Mouse (Mus musculus) heart, embryonic 11.5 days (tissue): ENCODE measurements at regions not wholly inside any gene's neighbourhood (a gene's known extent, or its start where the extent isn't known, plus 50 kb on each side); places are given as distances from the start of the nearest gene placed in this dataset.
A peak's percentile ranks its signal among the peaks of the same experiment; 100 is the strongest.

ENCODE experiments used
- ATAC-seq: fragments of 200-750 bp; cut with Nextera tagmentation; replicated peaks from 2 replicates; pipeline ENCODE4 v1.8.0; 2017; ENCODE audit warnings: moderate library complexity; ENCODE audit not compliant: insufficient number of reproducible peaks, low FRiP score, low TSS enrichment
- H3K27ac ChIP-seq: fragments of 300-500 bp; sonication (generic); 2 replicates; pipeline ENCODE4 v1.5.1; 2014; ENCODE audit warnings: mild to moderate bottlenecking, low read depth, low read length
- H3K27me3 ChIP-seq: fragments of 300-500 bp; sonication (generic); 2 replicates; pipeline ENCODE4 v1.6.1; 2014; ENCODE audit warnings: mild to moderate bottlenecking, low read length, mixed read lengths; ENCODE audit not compliant: control insufficient read depth, insufficient read depth
- H3K36me3 ChIP-seq: fragments of 300-500 bp; sonication (generic); 2 replicates; pipeline ENCODE4 v1.6.1; 2014; ENCODE audit warnings: mild to moderate bottlenecking, low read length, moderate library complexity, mixed read lengths; ENCODE audit not compliant: control insufficient read depth, insufficient read depth
- H3K4me1 ChIP-seq: fragments of 300-500 bp; sonication (generic); 2 replicates; pipeline ENCODE4 v1.6.1; 2014; ENCODE audit warnings: low read length; ENCODE audit not compliant: control insufficient read depth, insufficient read depth
- H3K4me2 ChIP-seq: fragments of 300-500 bp; sonication (generic); 2 replicates; pipeline ENCODE4 v1.6.1; 2014; ENCODE audit warnings: mild to moderate bottlenecking, moderate library complexity
- H3K4me3 ChIP-seq: fragments of 300-500 bp; sonication (generic); 2 replicates; pipeline ENCODE4 v1.5.1; 2014; ENCODE audit warnings: low read depth, low read length
- H3K9ac ChIP-seq: fragments of 300-500 bp; sonication (generic); 2 replicates; pipeline ENCODE4 v1.6.1; 2014; ENCODE audit warnings: mild to moderate bottlenecking, low read depth, low read length, moderate library complexity
- H3K9me3 ChIP-seq: fragments of 300-500 bp; sonication (generic); replicated peaks from 2 replicates; pipeline ENCODE4 v1.6.1; 2016; ENCODE audit warnings: low read length; ENCODE audit not compliant: control insufficient read depth
- whole genome bisulfite sequencing: fragments of 180-500 bp; shearing (Covaris S2); extraction: QIAGEN DNeasy Blood & Tissue Kit; methylation state at CpG from one replicate; pipeline ENCODE4 v1.1.7; 2014; ENCODE audit not compliant: insufficient replicate concordance; 5-methylcytosine and 5-hydroxymethylcytosine counted together

DNA sequence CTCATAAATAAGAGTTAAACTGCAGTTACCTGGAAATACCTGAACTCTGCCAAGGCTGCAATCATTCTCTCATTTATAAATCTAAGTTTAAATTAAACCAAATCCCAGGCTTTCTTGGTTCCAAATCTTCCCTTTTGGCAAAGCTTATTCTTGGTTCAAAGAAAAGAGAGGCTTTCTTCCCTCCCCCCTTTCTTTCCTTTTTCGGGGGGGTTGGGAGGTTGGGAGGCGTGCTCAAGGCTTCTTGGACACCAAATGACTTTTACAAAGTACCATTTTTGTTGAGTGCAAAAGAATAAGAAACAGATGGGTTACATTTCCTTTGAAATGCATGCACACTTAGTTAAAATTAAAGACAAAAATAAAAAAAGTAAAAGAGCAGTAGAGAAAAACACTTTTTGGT, 105.4 kb upstream of the Mroh9 start:
- ATAC-seq = no peak
- no peak overlapping the region for H3K4me3 ChIP-seq
- no peaks in the 10 kb centered on the region for H3K4me1 ChIP-seq
- no peak overlapping the region for H3K27ac ChIP-seq
- H3K27me3 ChIP-seq = no peaks in the 10 kb centered on the region
- H3K9me3 ChIP-seq = no peaks in the 10 kb centered on the region
- 68% methylated on average over 2 of the region's 2 CpGs for WGBS
- no peak overlapping the region for H3K9ac ChIP-seq
- no peak overlapping the region for H3K4me2 ChIP-seq
- no peaks in the 10 kb centered on the region for H3K36me3 ChIP-seq

DNA sequence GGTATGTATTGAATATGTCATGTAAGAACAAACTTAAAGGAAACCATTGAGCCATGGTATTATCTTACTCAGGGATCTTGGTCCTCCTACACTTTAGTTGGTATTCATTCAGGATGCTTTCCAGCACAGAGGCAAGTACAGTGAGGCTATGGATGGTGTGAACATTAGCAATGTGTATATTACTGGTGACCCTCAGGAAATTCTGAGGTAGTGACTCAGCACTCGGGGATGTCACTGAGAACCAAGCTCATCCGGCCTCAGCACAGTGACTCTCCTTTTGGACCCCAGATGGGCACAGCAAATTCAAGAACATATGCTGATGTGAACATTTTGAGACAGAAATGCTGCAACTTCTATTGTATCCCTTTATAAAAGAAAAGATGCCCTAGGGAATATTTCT, 96.4 kb upstream of the Mroh9 start:
- Histone ChIP-seq H3K4me1 (no peaks in the 10 kb centered on the region), H3K4me3 (no peak overlapping the region), H3K36me3 (no peaks in the 10 kb centered on the region), H3K27ac (no peak overlapping the region), H3K4me2 (no peak overlapping the region), H3K9me3 (no peaks in the 10 kb centered on the region), H3K27me3 (no peaks in the 10 kb centered on the region), H3K9ac (no peak overlapping the region)
- ATAC-seq = no peak
- 49% methylated on average over 2 of the region's 2 CpGs for WGBS

DNA sequence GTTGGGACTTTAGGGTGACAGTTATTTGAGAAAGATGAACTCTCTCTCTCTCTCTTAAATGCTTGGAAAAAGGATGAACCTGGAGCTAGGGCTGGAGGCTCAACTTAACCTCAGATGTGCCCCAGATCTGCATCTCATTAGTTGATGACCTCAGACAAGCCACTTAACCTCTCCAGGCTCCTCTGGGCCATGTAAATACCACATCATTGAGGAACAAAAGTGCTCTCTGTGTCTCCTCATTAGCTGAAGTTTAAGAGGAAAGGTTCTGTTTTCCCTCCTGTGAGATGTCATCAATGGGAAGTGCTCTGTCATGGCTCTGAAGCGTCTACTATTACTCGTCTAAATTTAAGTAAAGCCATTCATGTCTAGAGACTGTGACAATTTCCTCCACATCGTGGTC, 91.5 kb upstream of the Mroh9 start:
- Histone ChIP-seq H3K9me3 (no peaks in the 10 kb centered on the region), H3K27me3 (no peaks in the 10 kb centered on the region), H3K4me1 (no peaks in the 10 kb centered on the region), H3K36me3 (no peaks in the 10 kb centered on the region), H3K27ac (no peak overlapping the region), H3K4me2 (no peak overlapping the region), H3K4me3 (no peak overlapping the region), H3K9ac (no peak overlapping the region)
- no peak for ATAC-seq
- WGBS = 25% methylated on average over 3 of the region's 3 CpGs

DNA sequence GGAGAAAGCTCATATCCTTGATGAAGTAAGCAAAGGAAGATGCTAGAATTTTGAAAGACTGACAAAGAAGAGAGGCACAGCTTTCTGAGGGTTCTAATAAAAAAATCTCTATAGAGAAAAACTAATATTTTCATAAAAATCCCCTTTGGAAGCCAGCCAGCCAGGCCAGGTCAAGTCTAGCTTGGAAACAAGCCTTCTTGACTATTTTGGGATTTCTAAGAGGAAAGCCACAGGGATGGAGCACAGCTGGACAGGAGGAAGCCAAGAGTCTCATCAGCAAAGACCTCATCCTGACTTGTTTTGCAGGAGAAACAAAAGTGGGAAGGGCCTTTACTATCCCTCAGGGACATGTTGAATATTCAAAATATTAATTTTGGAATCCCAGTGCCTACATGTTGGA, 81.6 kb upstream of the Mroh9 start:
- H3K4me3 ChIP-seq = no peak overlapping the region
- H3K4me2 ChIP-seq = no peak overlapping the region
- H3K4me1 ChIP-seq = no peaks in the 10 kb centered on the region
- H3K36me3 ChIP-seq = no peaks in the 10 kb centered on the region
- no peak overlapping the region for H3K9ac ChIP-seq
- H3K27ac ChIP-seq = no peak overlapping the region
- no peak for ATAC-seq
- no peaks in the 10 kb centered on the region for H3K27me3 ChIP-seq
- H3K9me3 ChIP-seq = no peaks in the 10 kb centered on the region

DNA sequence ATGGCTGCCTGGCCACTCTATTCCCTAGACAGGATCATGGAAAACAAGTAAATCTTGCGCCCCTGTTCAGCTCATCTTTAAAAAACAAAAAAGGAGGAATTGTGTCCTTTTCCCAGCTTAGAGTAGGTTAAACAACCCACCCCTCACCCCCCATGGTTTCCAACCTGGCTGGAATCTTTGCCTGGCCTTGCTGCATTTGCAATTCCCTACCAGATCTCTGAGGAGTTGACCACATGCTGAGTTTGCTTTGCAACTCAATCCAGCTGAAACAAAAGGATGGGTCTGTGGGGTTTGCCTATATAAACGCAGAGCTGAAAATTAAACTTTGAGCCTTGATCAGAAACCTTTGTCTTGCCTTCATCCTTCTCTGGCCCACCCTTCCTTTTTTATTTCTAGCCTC, 78.2 kb upstream of the Mroh9 start:
- Histone ChIP-seq H3K4me1 (0 out of 2 replicates have a peak, but pooled peaks cover 2% of the 10 kb centered on the region), H3K4me2 (no peak overlapping the region), H3K9me3 (no peaks in the 10 kb centered on the region), H3K36me3 (no peaks in the 10 kb centered on the region), H3K27me3 (no peaks in the 10 kb centered on the region), H3K4me3 (no peak overlapping the region), H3K27ac (no peak overlapping the region), H3K9ac (no peak overlapping the region)
- WGBS = 33% methylated on average over 2 of the region's 2 CpGs
- ATAC-seq = no peak

DNA sequence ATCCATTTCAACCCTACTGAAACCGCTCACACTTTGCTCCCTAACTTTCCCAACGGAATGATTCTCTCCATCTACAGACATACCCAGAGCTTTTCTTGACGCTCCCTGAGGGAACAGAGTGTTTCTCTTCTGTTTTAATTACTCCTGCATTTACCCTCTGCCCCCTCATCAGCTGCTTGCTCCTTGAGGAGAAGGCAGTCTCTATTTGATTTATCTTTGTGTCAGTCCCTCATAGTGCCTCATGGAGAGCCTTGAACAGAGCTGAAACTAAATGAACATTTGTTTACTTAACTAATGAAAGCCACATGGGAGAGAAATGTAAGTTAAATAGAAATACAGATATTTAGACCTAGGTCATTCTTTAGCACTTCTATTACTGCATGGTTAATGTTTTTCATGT, 74.4 kb upstream of the Mroh9 start:
- Histone ChIP-seq H3K4me2 (no peak overlapping the region), H3K36me3 (no peaks in the 10 kb centered on the region), H3K9me3 (no peaks in the 10 kb centered on the region), H3K27me3 (no peaks in the 10 kb centered on the region), H3K4me1 (0 out of 2 replicates have a peak, but pooled peaks cover 2% of the 10 kb centered on the region), H3K4me3 (no peak overlapping the region), H3K27ac (no peak overlapping the region), H3K9ac (no peak overlapping the region)
- 31% methylated on average over 3 of the region's 3 CpGs for WGBS
- ATAC-seq = no peak

DNA sequence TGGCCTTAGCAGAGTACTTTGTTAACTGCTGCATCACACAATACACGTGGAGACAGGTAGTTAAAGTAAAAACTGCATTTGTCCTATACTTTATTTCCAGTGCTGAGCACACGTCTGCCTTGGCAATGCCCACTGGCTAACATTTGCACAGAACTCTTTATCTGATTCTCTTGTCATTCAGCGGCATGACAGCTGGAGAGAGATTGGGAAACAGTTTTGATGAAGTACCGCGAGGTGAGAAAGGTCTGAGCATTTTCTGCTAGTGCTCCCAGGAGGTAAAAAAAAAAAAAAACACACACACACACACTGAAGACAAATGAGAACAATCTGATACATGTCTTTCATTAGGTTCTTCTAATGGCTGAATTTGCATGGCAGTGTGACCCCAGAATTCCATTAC, 73.0 kb upstream of the Mroh9 start:
- Histone ChIP-seq H3K9me3 (no peaks in the 10 kb centered on the region), H3K4me1 (0 out of 2 replicates have a peak, but pooled peaks cover 2% of the 10 kb centered on the region), H3K36me3 (no peaks in the 10 kb centered on the region), H3K4me3 (no peak overlapping the region), H3K27ac (no peak overlapping the region), H3K27me3 (no peaks in the 10 kb centered on the region), H3K4me2 (no peak overlapping the region), H3K9ac (no peak overlapping the region)
- no peak for ATAC-seq
- WGBS = 49% methylated on average over 5 of the region's 5 CpGs

DNA sequence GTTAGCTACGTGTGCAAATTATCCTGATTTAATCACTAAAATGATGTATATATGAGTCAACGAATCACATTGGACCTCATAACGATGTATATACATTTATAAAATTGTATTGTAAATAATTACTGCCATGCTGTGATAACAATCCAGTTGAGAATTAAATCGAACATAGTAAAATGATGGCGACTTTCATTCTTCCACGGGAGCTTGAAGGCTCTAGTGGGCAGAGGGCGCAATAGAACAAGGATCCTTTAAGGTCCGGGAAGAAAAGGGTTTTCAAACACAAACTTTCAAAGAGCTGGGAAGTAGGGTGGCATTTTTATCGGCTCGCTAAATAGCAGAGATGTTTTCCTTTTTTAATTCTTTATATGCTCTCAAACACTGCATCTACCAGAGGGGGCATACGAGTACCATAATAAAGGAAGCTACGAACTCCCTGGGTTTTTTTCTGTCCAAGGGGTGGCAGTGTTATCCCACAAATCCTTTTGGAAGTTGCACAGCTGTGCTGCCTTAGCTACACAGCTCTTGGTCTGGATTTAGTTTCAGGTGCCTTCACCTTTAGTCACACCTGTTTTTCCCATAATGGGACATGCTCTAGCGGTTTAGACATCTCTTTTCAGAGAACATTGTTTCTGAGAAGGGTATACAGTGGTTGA, 64.9 kb upstream of the Mroh9 start:
- H3K27ac ChIP-seq = no peak overlapping the region
- H3K9ac ChIP-seq = no peak overlapping the region
- H3K27me3 ChIP-seq = no peaks in the 10 kb centered on the region
- no peaks in the 10 kb centered on the region for H3K9me3 ChIP-seq
- WGBS = 31% methylated on average over 13 of the region's 13 CpGs
- peak overlapping the region; percentile 55 for H3K4me2 ChIP-seq
- ATAC-seq = peak; percentile 35; the same call in 1 of the 2 replicates
- H3K36me3 ChIP-seq = no peaks in the 10 kb centered on the region
- H3K4me1 ChIP-seq = no peaks in the 10 kb centered on the region
- H3K4me3 ChIP-seq = peak overlapping the region; percentile 20; the same call in 1 of the 2 replicates

DNA sequence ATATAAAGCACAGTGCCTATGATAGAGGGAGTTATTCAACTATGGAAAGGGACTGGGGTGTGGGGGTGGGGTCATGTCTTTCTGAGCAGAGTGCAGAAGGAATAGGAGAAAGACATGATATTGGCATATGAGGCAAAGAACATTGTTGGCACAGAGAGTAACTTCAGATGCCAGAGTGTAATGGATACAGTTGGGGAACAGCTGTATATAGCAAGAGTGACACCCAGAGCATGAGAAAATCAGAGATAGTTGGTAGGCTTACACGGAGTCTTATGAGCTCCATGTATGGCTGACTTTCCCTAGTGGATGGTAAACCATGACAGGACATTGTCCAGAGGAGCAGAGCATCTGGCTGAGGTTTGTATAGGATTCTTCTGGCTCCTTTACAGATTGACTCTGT, 61.2 kb upstream of the Mroh9 start:
- no peak overlapping the region for H3K4me2 ChIP-seq
- WGBS = 59% methylated on average over 1 of the region's 1 CpGs
- no peaks in the 10 kb centered on the region for H3K36me3 ChIP-seq
- ATAC-seq = no peak
- no peaks in the 10 kb centered on the region for H3K4me1 ChIP-seq
- no peaks in the 10 kb centered on the region for H3K9me3 ChIP-seq
- H3K27ac ChIP-seq = no peak overlapping the region
- no peak overlapping the region for H3K9ac ChIP-seq
- no peaks in the 10 kb centered on the region for H3K27me3 ChIP-seq
- no peak overlapping the region for H3K4me3 ChIP-seq
